ENCODE assay signal across 9 mouse cellular contexts in genomic region chr12:25240142-25240541, GRCm38 (mm10).
A peak's percentile ranks its signal among the peaks of the same experiment; 100 is the strongest.
DNase-seq lines count a peak whose midpoint lies in the region; ATAC-seq and TF ChIP-seq lines count a peak whose summit lies in the region.
"Had no signal": no experiment of that assay in that cellular context is flagged by ENCODE, and none has a peak within 500 bp of the region (broad histone marks: within the 10 kb centered on the region; RNA-seq: fewer than 3 reads in every experiment).

No protein-coding gene starts in this region.

- peak; percentile 7 for DNase-seq in hindbrain, embryonic 10.5 days (ENCODE audit: low spot score)
- DNase-seq in thymus, adult 2 months = peak; percentile 40
- no peak for DNase-seq in thymus, adult 18-20 months
- peak; percentile 43 for DNase-seq in layer of hippocampus, adult 9-11 months
- peak; percentile 89 for DNase-seq in retina, postnatal 1 day
- DNase-seq in gastrocnemius, postnatal 25 days = no peak

- ATAC-seq in hindbrain, embryonic 12.5 days (ENCODE audit: low FRiP score) = no peak
- ATAC-seq in heart, embryonic 12.5 days (ENCODE audit: insufficient number of reproducible peaks, low FRiP score) = no peak

- H3K4me3 ChIP-seq in hindbrain, embryonic 10.5 days = no peak overlapping the region
- H3K4me3 ChIP-seq in hindbrain, embryonic 12.5 days = no peak overlapping the region
- H3K4me3 ChIP-seq in thymus, adult 2 months (ENCODE audit: control insufficient read depth, insufficient read depth, low read length) = no peak overlapping the region
- H3K4me3 ChIP-seq in heart, embryonic 12.5 days = no peak overlapping the region

- H3K9me3 ChIP-seq in hindbrain, embryonic 10.5 days = no peaks in the 10 kb centered on the region
- no peaks in the 10 kb centered on the region for H3K9me3 ChIP-seq in hindbrain, embryonic 12.5 days (replicated peaks)
- no peaks in the 10 kb centered on the region for H3K9me3 ChIP-seq in heart, embryonic 12.5 days (replicated peaks)

- 65% methylated on average over 12 of the region's 12 CpGs for WGBS in hindbrain, embryonic 10.5 days
- WGBS in hindbrain, embryonic 12.5 days = 51% methylated on average over 12 of the region's 12 CpGs
- WGBS in thymus, adult 2 months = 10% methylated on average over 12 of the region's 12 CpGs
- WGBS in heart, embryonic 12.5 days = 31% methylated on average over 12 of the region's 12 CpGs

- no peak overlapping the region for H3K4me2 ChIP-seq in hindbrain, embryonic 12.5 days (replicated peaks)
- H3K4me2 ChIP-seq in heart, embryonic 12.5 days = no peak overlapping the region

- H3K9ac ChIP-seq in hindbrain, embryonic 12.5 days = no peak overlapping the region
- no peak overlapping the region for H3K9ac ChIP-seq in heart, embryonic 12.5 days

- H3K27me3 ChIP-seq in hindbrain, embryonic 10.5 days (ENCODE audit: insufficient read depth, poor library complexity, severe bottlenecking) = no peaks in the 10 kb centered on the region
- no peaks in the 10 kb centered on the region for H3K27me3 ChIP-seq in hindbrain, embryonic 12.5 days
- no peaks in the 10 kb centered on the region for H3K27me3 ChIP-seq in thymus, adult 2 months (ENCODE audit: control insufficient read depth, insufficient read depth, low read length)
- no peaks in the 10 kb centered on the region for H3K27me3 ChIP-seq in heart, embryonic 12.5 days (replicated peaks)

- no peaks in the 10 kb centered on the region for H3K36me3 ChIP-seq in hindbrain, embryonic 10.5 days
- no peaks in the 10 kb centered on the region for H3K36me3 ChIP-seq in hindbrain, embryonic 12.5 days
- H3K36me3 ChIP-seq in thymus, adult 2 months (ENCODE audit: control insufficient read depth, insufficient read depth, low read length) = no peaks in the 10 kb centered on the region
- H3K36me3 ChIP-seq in heart, embryonic 12.5 days = no peaks in the 10 kb centered on the region

- peaks cover 6% of the 10 kb centered on the region for H3K4me1 ChIP-seq in hindbrain, embryonic 10.5 days (replicated peaks)
- H3K4me1 ChIP-seq in hindbrain, embryonic 12.5 days = peaks cover 7% of the 10 kb centered on the region; the same call in 1 of the 2 replicates
- peaks cover 19% of the 10 kb centered on the region for H3K4me1 ChIP-seq in thymus, adult 2 months (replicated peaks; ENCODE audit: control insufficient read depth, insufficient read depth, low read length)
- H3K4me1 ChIP-seq in heart, embryonic 12.5 days (replicated peaks) = peaks cover 8% of the 10 kb centered on the region

- H3K27ac ChIP-seq in hindbrain, embryonic 10.5 days = peak overlapping the region; percentile 8
- H3K27ac ChIP-seq in hindbrain, embryonic 12.5 days = no peak overlapping the region
- H3K27ac ChIP-seq in thymus, adult 2 months (ENCODE audit: control insufficient read depth, insufficient read depth, low read length) = no peak overlapping the region; the same call in 1 of the 2 replicates
- no peak overlapping the region for H3K27ac ChIP-seq in heart, embryonic 12.5 days (ENCODE audit: poor library complexity, severe bottlenecking)
- H3K27ac ChIP-seq: macrophage had no signal

- no peak for TF ChIP-seq POLR2A in thymus, adult 2 months (IDR thresholded peaks at IDR 0.05; ENCODE audit: control insufficient read depth, extremely low read depth, insufficient read depth, low read length, poor library complexity)

- TF ChIP-seq CTCF in thymus, adult 2 months (IDR thresholded peaks at IDR 0.05; ENCODE audit: borderline replicate concordance, control insufficient read depth, extremely low read depth, insufficient read depth, low read length, poor library complexity) = no peak

Comparison
In these comparisons a context has a peak if more than half of its experiments do, and no peak if none do; other contexts are left out.
1. DNase-seq: peak in hindbrain, embryonic 10.5 days (single experiment), thymus, adult 2 months (single experiment), layer of hippocampus, adult 9-11 months (single experiment) and retina, postnatal 1 day (single experiment); none in thymus, adult 18-20 months (0 of 2) and gastrocnemius, postnatal 25 days (single experiment).